Mouse (Mus musculus) liver, embryonic 11.5 days (tissue): ENCODE results near the gene Olfr875. TPM values are rescaled to one million over a fixed set of nuclear protein-coding genes. Genes with fewer than 3 reads are reported as not detected.
"Not testable (repeated sequence)": the region's sequence is repeated elsewhere in the genome, so short reads cannot be mapped to it uniquely, and the experiment has no call there.

ENCODE experiments used
- ATAC-seq: fragments of 200-750 bp; cut with Nextera tagmentation; replicated peaks from 2 replicates; pipeline ENCODE4 v1.8.0; 2017; ENCODE audit warnings: moderate number of reproducible peaks, mild to moderate bottlenecking, moderate TSS enrichment, moderate library complexity; ENCODE audit not compliant: low FRiP score
- DNase-seq: peaks from one replicate; pipeline ENCODE4 v3.0.0-alpha.2; 2017; ENCODE audit warnings: low spot score
- H3K27ac ChIP-seq: fragments of 300-500 bp; sonication (generic); 2 replicates; pipeline ENCODE4 v1.5.1; 2014; ENCODE audit warnings: mild to moderate bottlenecking, low read depth, low read length, control low read depth
- H3K27me3 ChIP-seq: fragments of 300-500 bp; sonication (generic); replicated peaks from 2 replicates; pipeline ENCODE4 v1.6.1; 2014; ENCODE audit warnings: low read length, mixed read lengths; ENCODE audit not compliant: control insufficient read depth, insufficient read depth
- H3K36me3 ChIP-seq: fragments of 300-500 bp; sonication (generic); 2 replicates; pipeline ENCODE4 v1.6.1; 2014; ENCODE audit warnings: mild to moderate bottlenecking, low read length, moderate library complexity, mixed read lengths; ENCODE audit not compliant: control insufficient read depth, insufficient read depth
- H3K4me1 ChIP-seq: fragments of 300-500 bp; sonication (generic); replicated peaks from 2 replicates; pipeline ENCODE4 v1.6.1; 2014; ENCODE audit warnings: low read length, mixed read lengths; ENCODE audit not compliant: control insufficient read depth, insufficient read depth
- H3K4me2 ChIP-seq: fragments of 300-500 bp; sonication (generic); 2 replicates; pipeline ENCODE4 v1.6.1; 2014; ENCODE audit warnings: mild to moderate bottlenecking, control low read depth, moderate library complexity
- H3K4me3 ChIP-seq: fragments of 300-500 bp; sonication (generic); 2 replicates; pipeline ENCODE4 v1.5.1; 2014; ENCODE audit warnings: low read depth, low read length, control low read depth
- H3K9ac ChIP-seq: fragments of 300-500 bp; sonication (generic); 2 replicates; pipeline ENCODE4 v1.6.1; 2014; ENCODE audit warnings: low read depth, low read length, control low read depth
- H3K9me3 ChIP-seq: fragments of 300-500 bp; sonication (generic); 2 replicates; pipeline ENCODE4 v1.6.1; 2016; ENCODE audit warnings: low read length, inconsistent platforms, mixed read lengths; ENCODE audit not compliant: control insufficient read depth
- WGBS: fragments of 180-500 bp; shearing (Covaris S2); extraction: QIAGEN DNeasy Blood & Tissue Kit; methylation state at CpG from one replicate; pipeline ENCODE4 v1.1.7; 2014; 5-methylcytosine and 5-hydroxymethylcytosine counted together
- polyA plus RNA-seq: library from polyadenylated mRNA; unstranded; fragments of >200 nt; fragmentation: Nextera tagmentation; extraction: Ambion mirVana; gene quantifications from 2 replicates; pipeline ENCODE4 v1.2.1, GENCODE M21; 2014

Olfr875 gene
- polyA plus RNA-seq, 1 experiment from 2014 or later: not detected

GRCm38 (mm10) chr9:37782766-37783260 lies 11.2 kb downstream of the Olfr875 start:
- no peak overlapping the region for H3K4me3 ChIP-seq
- H3K9ac ChIP-seq: no peak overlapping the region; the same call in 1 of the 2 replicates
- no peaks in the 10 kb centered on the region for H3K36me3 ChIP-seq
- no peaks in the 10 kb centered on the region for H3K4me1 ChIP-seq
- DNase-seq (peak; percentile 44), ATAC-seq (peak; percentile 84)
- H3K9me3 ChIP-seq: no peaks in the 10 kb centered on the region
- peak overlapping the region; percentile 9 for H3K27ac ChIP-seq
- 16% methylated on average over 7 of the region's 7 CpGs for WGBS
- H3K4me2 ChIP-seq: peak overlapping the region; percentile 26; the same call in 1 of the 2 replicates
- H3K27me3 ChIP-seq: no peaks in the 10 kb centered on the region

- H3K9ac ChIP-seq, H3K27me3 ChIP-seq, H3K4me2 ChIP-seq, H3K27ac ChIP-seq, H3K4me3 ChIP-seq, H3K9me3 ChIP-seq, DNase-seq, H3K36me3 ChIP-seq, H3K4me1 ChIP-seq: not testable (repeated sequence)
- peak; percentile 54; the same call in 1 of the 2 replicates for ATAC-seq
- WGBS: 61% methylated on average over 11 of the region's 15 CpGs
Observed at GRCm38 (mm10) chr9:37783394-37784387, 12.0 kb downstream of the Olfr875 start.

- DNase-seq (no peak), ATAC-seq (no peak)
- H3K27ac ChIP-seq: no peak overlapping the region
- no peaks in the 10 kb centered on the region for H3K4me1 ChIP-seq
- H3K4me2 ChIP-seq: no peak overlapping the region
- WGBS: 56% methylated on average over 2 of the region's 2 CpGs
- no peaks in the 10 kb centered on the region for H3K9me3 ChIP-seq
- H3K9ac ChIP-seq: no peak overlapping the region
- no peaks in the 10 kb centered on the region for H3K36me3 ChIP-seq
- no peaks in the 10 kb centered on the region for H3K27me3 ChIP-seq
- H3K4me3 ChIP-seq: no peak overlapping the region
Observed at GRCm38 (mm10) chr9:37786411-37786810, 14.8 kb downstream of the Olfr875 start.

DNA sequence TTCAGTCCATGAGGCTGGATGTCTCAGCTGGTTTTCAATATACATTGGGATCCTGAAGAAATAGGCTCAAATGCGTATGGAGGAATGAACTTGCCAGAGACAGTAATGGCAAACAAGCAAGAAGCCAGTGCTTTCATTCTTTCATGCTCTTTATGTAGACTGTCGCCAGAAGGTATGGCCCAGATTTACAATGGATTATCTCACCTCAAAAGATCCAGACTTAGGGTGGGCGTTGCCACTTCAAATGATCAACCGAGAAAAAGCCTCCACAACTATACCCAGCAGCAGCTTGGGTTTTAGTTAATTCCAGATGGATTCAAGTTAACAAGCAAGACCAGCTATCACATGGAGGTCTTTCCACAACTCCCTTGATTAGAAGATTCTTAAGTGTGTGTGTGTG lies 30.4 kb downstream of the Olfr875 start:
- WGBS: 70% methylated on average over 4 of the region's 4 CpGs
- no peak overlapping the region for H3K4me2 ChIP-seq
- no peak for ATAC-seq
- no peak for DNase-seq
- H3K27me3 ChIP-seq: no peaks in the 10 kb centered on the region
- no peaks in the 10 kb centered on the region for H3K36me3 ChIP-seq
- no peaks in the 10 kb centered on the region for H3K4me1 ChIP-seq
- H3K9me3 ChIP-seq: no peaks in the 10 kb centered on the region
- no peak overlapping the region for H3K27ac ChIP-seq
- no peak overlapping the region for H3K9ac ChIP-seq
- H3K4me3 ChIP-seq: no peak overlapping the region

DNA sequence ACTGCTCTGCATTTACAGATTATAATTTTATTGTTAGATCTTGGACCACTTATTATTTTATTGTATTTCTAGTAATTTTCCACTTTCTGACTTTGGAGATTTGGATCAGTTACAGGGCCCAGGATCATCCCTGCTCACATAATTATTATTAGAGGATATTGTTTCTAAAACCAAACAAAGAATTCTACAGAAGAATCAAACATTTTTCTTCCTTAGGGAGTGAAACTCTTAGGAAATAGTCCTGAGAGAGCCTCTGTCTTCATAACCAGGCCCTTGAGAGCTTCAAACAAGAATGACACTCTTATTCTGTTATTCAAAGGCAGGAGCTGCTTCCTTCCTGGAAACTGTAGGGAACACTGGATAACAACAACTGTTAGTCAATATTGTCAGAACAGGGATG lies 31.1 kb downstream of the Olfr875 start, which contains the start of gene Olfr876:
Gene Olfr876, plus strand, starts transcription at position 301 of the 400 bp plus-strand sequence.
- DNase-seq: no peak
- Histone ChIP-seq H3K4me1 (no peaks in the 10 kb centered on the region), H3K27me3 (no peaks in the 10 kb centered on the region), H3K4me3 (no peak within 1 kb of the TSS), H3K27ac (no peak within 1 kb of the TSS), H3K4me2 (no peak within 1 kb of the TSS), H3K36me3 (no peaks in the 10 kb centered on the region), H3K9ac (no peak within 1 kb of the TSS), H3K9me3 (no peaks in the 10 kb centered on the region)
- ATAC-seq: no peak

- Histone ChIP-seq H3K9me3 (no peaks in the 10 kb centered on the region), H3K4me2 (no peak overlapping the region), H3K4me1 (no peaks in the 10 kb centered on the region), H3K27me3 (no peaks in the 10 kb centered on the region), H3K4me3 (no peak overlapping the region), H3K27ac (no peak overlapping the region), H3K36me3 (no peaks in the 10 kb centered on the region), H3K9ac (no peak overlapping the region)
- DNase-seq (no peak), ATAC-seq (no peak)
Observed at GRCm38 (mm10) chr9:37807235-37807634, 35.6 kb downstream of the Olfr875 start.

DNA sequence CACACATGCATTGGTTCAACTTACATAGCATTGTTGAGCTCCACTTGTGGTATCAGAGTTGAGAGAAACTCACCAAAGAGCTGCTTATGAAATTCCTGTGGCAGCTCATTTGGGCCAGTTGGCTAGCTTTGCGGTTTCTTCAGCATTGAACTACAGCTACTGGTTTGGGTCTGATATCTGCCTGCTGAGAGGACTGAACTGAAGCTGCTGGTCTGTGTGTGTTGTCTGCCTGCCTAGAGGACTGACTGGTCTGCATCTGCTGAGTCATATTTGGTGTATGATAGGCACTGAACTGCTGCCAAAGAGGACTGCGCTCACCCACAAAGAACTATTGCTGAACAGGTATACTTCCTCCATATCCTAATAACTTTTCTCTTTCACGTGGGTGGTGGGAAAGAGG lies 36.8 kb downstream of the Olfr875 start:
- no peak for ATAC-seq
- no peak overlapping the region for H3K4me3 ChIP-seq
- no peaks in the 10 kb centered on the region for H3K27me3 ChIP-seq
- H3K27ac ChIP-seq: no peak overlapping the region
- H3K9me3 ChIP-seq: no peaks in the 10 kb centered on the region
- H3K4me2 ChIP-seq: no peak overlapping the region
- DNase-seq: no peak
- 77% methylated on average over 3 of the region's 3 CpGs for WGBS
- no peaks in the 10 kb centered on the region for H3K4me1 ChIP-seq
- H3K9ac ChIP-seq: no peak overlapping the region
- no peaks in the 10 kb centered on the region for H3K36me3 ChIP-seq

DNA sequence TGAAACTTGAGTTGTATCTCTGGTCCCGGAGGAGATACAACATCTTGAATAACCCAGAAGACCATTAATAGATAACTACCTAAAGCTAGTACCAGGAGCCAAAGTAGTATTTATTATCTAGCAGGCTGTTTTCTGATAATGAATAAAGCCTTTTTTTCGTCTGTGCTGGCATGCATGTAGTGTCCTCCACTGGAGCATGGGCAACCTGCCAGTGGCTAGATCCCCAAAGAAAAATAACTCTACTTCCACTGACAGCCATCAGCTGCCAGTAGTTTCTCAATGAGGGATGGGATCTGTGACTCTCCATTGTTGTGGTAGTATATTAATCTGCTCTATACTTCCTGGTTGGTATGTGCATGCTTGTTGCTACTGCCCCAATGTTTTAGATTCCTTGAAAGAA lies 37.3 kb downstream of the Olfr875 start:
- Histone ChIP-seq H3K27me3 (no peaks in the 10 kb centered on the region), H3K36me3 (no peaks in the 10 kb centered on the region), H3K4me2 (no peak overlapping the region), H3K9ac (no peak overlapping the region), H3K27ac (no peak overlapping the region), H3K9me3 (no peaks in the 10 kb centered on the region), H3K4me1 (no peaks in the 10 kb centered on the region), H3K4me3 (no peak overlapping the region)
- WGBS: 74% methylated on average over 2 of the region's 2 CpGs
- DNase-seq (no peak), ATAC-seq (no peak)

GRCm38 (mm10) chr9:37814696-37815095 lies 43.0 kb downstream of the Olfr875 start:
- Histone ChIP-seq H3K36me3 (no peaks in the 10 kb centered on the region), H3K27ac (no peak overlapping the region), H3K9ac (no peak overlapping the region), H3K4me2 (no peak overlapping the region), H3K4me3 (no peak overlapping the region), H3K4me1 (no peaks in the 10 kb centered on the region), H3K9me3 (no peaks in the 10 kb centered on the region), H3K27me3 (no peaks in the 10 kb centered on the region)
- no peak for ATAC-seq
- 91% methylated on average over 3 of the region's 3 CpGs for WGBS
- no peak for DNase-seq
